Mouse (Mus musculus) stomach, embryonic 14.5 days (tissue): ENCODE data around the gene 4930402H24Rik. TPM values are rescaled to one million over a fixed set of nuclear protein-coding genes. Genes with fewer than 3 reads are reported as not detected.
A peak's percentile ranks its signal among the peaks of the same experiment; 100 is the strongest.

ENCODE experiments used
- ATAC-seq: fragments of 200-750 bp; cut with Nextera tagmentation; 2 replicates; pipeline ENCODE4 v1.8.0; 2017; ENCODE audit warnings: low read depth, moderate TSS enrichment; ENCODE audit not compliant: insufficient number of reproducible peaks, insufficient read depth, low FRiP score
- H3K27ac ChIP-seq: fragments of 300-500 bp; sonication (generic); 2 replicates; pipeline ENCODE4 v1.5.1; 2014; ENCODE audit warnings: mild to moderate bottlenecking, low read length, moderate library complexity, mixed read lengths
- H3K27me3 ChIP-seq: fragments of 300-500 bp; sonication (generic); 2 replicates; pipeline ENCODE4 v1.6.1; 2014; ENCODE audit warnings: low read length, control low read depth, mixed read lengths; ENCODE audit not compliant: control insufficient read depth, insufficient read depth
- H3K36me3 ChIP-seq: fragments of 300-500 bp; sonication (generic); 2 replicates; pipeline ENCODE4 v1.6.1; 2014; ENCODE audit warnings: mild to moderate bottlenecking, control low read depth, low read length, moderate library complexity, mixed read lengths; ENCODE audit not compliant: control insufficient read depth, insufficient read depth
- H3K4me1 ChIP-seq: fragments of 300-500 bp; sonication (generic); 2 replicates; pipeline ENCODE4 v1.6.1; 2014; ENCODE audit warnings: low read length, control low read depth, mixed read lengths; ENCODE audit not compliant: control insufficient read depth, insufficient read depth
- H3K4me2 ChIP-seq: fragments of 300-500 bp; sonication (generic); replicated peaks from 2 replicates; pipeline ENCODE4 v1.6.1; 2014; ENCODE audit warnings: low read depth, low read length, control low read depth
- H3K4me3 ChIP-seq: fragments of 300-500 bp; sonication (generic); 2 replicates; pipeline ENCODE4 v1.5.1; 2014; ENCODE audit warnings: low read depth, low read length, control low read depth
- H3K9ac ChIP-seq: fragments of 300-500 bp; sonication (generic); replicated peaks from 2 replicates; pipeline ENCODE4 v1.6.1; 2014; ENCODE audit warnings: low read depth, mild to moderate bottlenecking, control low read depth, low read length, moderate library complexity, mixed read lengths
- H3K9me3 ChIP-seq: fragments of 300-500 bp; sonication (generic); 2 replicates; pipeline ENCODE4 v1.6.1; 2016; ENCODE audit warnings: low read depth, low read length, control low read depth; ENCODE audit not compliant: control insufficient read depth
- WGBS: fragments of 180-500 bp; shearing (Covaris S2); extraction: QIAGEN DNeasy Blood & Tissue Kit; methylation state at CpG from one replicate; pipeline ENCODE4 v1.1.7; 2014; 5-methylcytosine and 5-hydroxymethylcytosine counted together
- polyA plus RNA-seq: library from polyadenylated mRNA; unstranded; fragments of >200 nt; fragmentation: Nextera tagmentation; extraction: Ambion mirVana; gene quantifications from 2 replicates; pipeline ENCODE4 v1.2.1, GENCODE M21; 2014

Gene 4930402H24Rik
- polyA plus RNA-seq, 1 experiment from 2014 or later = 42.6 TPM

GRCm38 (mm10) chr2:130919062-130919593 lies 12.9 kb upstream of the 4930402H24Rik start:
- WGBS = 60% methylated on average over 5 of the region's 5 CpGs
- Histone ChIP-seq H3K9ac (no peak overlapping the region), H3K9me3 (no peaks in the 10 kb centered on the region), H3K27me3 (no peaks in the 10 kb centered on the region), H3K36me3 (no peaks in the 10 kb centered on the region), H3K27ac (no peak overlapping the region), H3K4me3 (no peak overlapping the region), H3K4me2 (no peak overlapping the region), H3K4me1 (0 out of 2 replicates have a peak, but pooled peaks cover 2% of the 10 kb centered on the region)
- no peak for ATAC-seq

GRCm38 (mm10) chr2:130917686-130918085 lies 11.5 kb upstream of the 4930402H24Rik start:
- Histone ChIP-seq H3K36me3 (no peaks in the 10 kb centered on the region), H3K4me3 (no peak overlapping the region), H3K9me3 (no peaks in the 10 kb centered on the region), H3K27ac (no peak overlapping the region), H3K27me3 (no peaks in the 10 kb centered on the region), H3K9ac (no peak overlapping the region), H3K4me2 (no peak overlapping the region), H3K4me1 (0 out of 2 replicates have a peak, but pooled peaks cover 2% of the 10 kb centered on the region)
- no peak for ATAC-seq
- WGBS = 85% methylated on average over 1 of the region's 1 CpGs

- Histone ChIP-seq H3K9me3 (no peaks in the 10 kb centered on the region), H3K4me1 (0 out of 2 replicates have a peak, but pooled peaks cover 2% of the 10 kb centered on the region), H3K36me3 (no peaks in the 10 kb centered on the region), H3K27me3 (no peaks in the 10 kb centered on the region), H3K4me3 (no peak overlapping the region), H3K4me2 (no peak overlapping the region), H3K27ac (no peak overlapping the region), H3K9ac (no peak overlapping the region)
- no peak for ATAC-seq
- WGBS = 34% methylated on average over 3 of the region's 3 CpGs
Measured at GRCm38 (mm10) chr2:130916521-130917147, 10.4 kb upstream of the 4930402H24Rik start.

- Histone ChIP-seq H3K4me2 (no peak overlapping the region), H3K36me3 (no peaks in the 10 kb centered on the region), H3K4me1 (0 out of 2 replicates have a peak, but pooled peaks cover 2% of the 10 kb centered on the region), H3K4me3 (no peak overlapping the region), H3K9ac (no peak overlapping the region), H3K27me3 (no peaks in the 10 kb centered on the region), H3K27ac (no peak overlapping the region), H3K9me3 (no peaks in the 10 kb centered on the region)
- ATAC-seq = no peak
- WGBS = 63% methylated on average over 1 of the region's 1 CpGs
Measured at GRCm38 (mm10) chr2:130914873-130915272, 8.7 kb upstream of the 4930402H24Rik start.

- H3K4me3 ChIP-seq = no peak overlapping the region
- no peak overlapping the region for H3K27ac ChIP-seq
- H3K4me1 ChIP-seq = 0 out of 2 replicates have a peak, but pooled peaks cover 10% of the 10 kb centered on the region
- H3K36me3 ChIP-seq = no peaks in the 10 kb centered on the region
- no peak for ATAC-seq
- H3K9me3 ChIP-seq = no peaks in the 10 kb centered on the region
- no peak overlapping the region for H3K9ac ChIP-seq
- WGBS = 71% methylated on average over 1 of the region's 1 CpGs
- no peaks in the 10 kb centered on the region for H3K27me3 ChIP-seq
- no peak overlapping the region for H3K4me2 ChIP-seq
Measured at GRCm38 (mm10) chr2:130911691-130912090, 5.5 kb upstream of the 4930402H24Rik start.

- Histone ChIP-seq H3K27ac (no peak overlapping the region), H3K4me2 (peak overlapping the region; percentile 63), H3K9ac (peak overlapping the region; percentile 87), H3K9me3 (no peaks in the 10 kb centered on the region), H3K4me1 (0 out of 2 replicates have a peak, but pooled peaks cover 8% of the 10 kb centered on the region), H3K4me3 (peak overlapping the region; percentile 96), H3K27me3 (no peaks in the 10 kb centered on the region), H3K36me3 (no peaks in the 10 kb centered on the region)
- peak; percentile 62 for ATAC-seq
- under 1% methylated on average over 58 of the region's 58 CpGs for WGBS
Measured at GRCm38 (mm10) chr2:130906584-130907315, 544 bp upstream of the 4930402H24Rik start.

GRCm38 (mm10) chr2:130898783-130899182 lies 7.4 kb downstream of the 4930402H24Rik start:
- WGBS = 70% methylated on average over 2 of the region's 2 CpGs
- Histone ChIP-seq H3K9ac (no peak overlapping the region), H3K27me3 (no peaks in the 10 kb centered on the region), H3K4me2 (no peak overlapping the region), H3K4me3 (no peak overlapping the region), H3K27ac (no peak overlapping the region), H3K36me3 (no peaks in the 10 kb centered on the region), H3K4me1 (no peaks in the 10 kb centered on the region), H3K9me3 (no peaks in the 10 kb centered on the region)
- no peak for ATAC-seq

GRCm38 (mm10) chr2:130897856-130898255 lies 8.3 kb downstream of the 4930402H24Rik start:
- no peak overlapping the region for H3K9ac ChIP-seq
- 76% methylated on average over 2 of the region's 2 CpGs for WGBS
- no peak for ATAC-seq
- no peaks in the 10 kb centered on the region for H3K27me3 ChIP-seq
- no peak overlapping the region for H3K4me3 ChIP-seq
- no peak overlapping the region for H3K4me2 ChIP-seq
- no peaks in the 10 kb centered on the region for H3K4me1 ChIP-seq
- H3K36me3 ChIP-seq = no peaks in the 10 kb centered on the region
- H3K27ac ChIP-seq = no peak overlapping the region
- H3K9me3 ChIP-seq = no peaks in the 10 kb centered on the region
